Mouse (Mus musculus) megakaryocyte progenitor cell, adult 5-6 weeks (primary cell): ENCODE results near the gene Msi1. TPM values are rescaled to one million over a fixed set of nuclear protein-coding genes. Genes with fewer than 3 reads are reported as not detected.

Experiments used
- ATAC-seq: replicated peaks from 2 replicates; pipeline ENCODE4 v1.8.0; 2016; ENCODE audit warnings: mild to moderate bottlenecking, moderate TSS enrichment, inconsistent platforms; ENCODE audit not compliant: poor library complexity
- total RNA-seq, 2 experiments: library from RNA; stranded (forward) in 1 of 2; stranded (reverse) in 1 of 2; fragments of 157-497, 149-512 nt in 1 of 2; fragments of 200-1000 nt in 1 of 2; gene quantifications; 2 replicates each; pipeline versions ENCODE4 v1.2.3 to v1.2.4; 2015 to 2017

Gene Msi1
- total RNA-seq, 2 experiments from 2014 or later: not detected

GRCm38 (mm10) chr5:115465642-115466420, 36.4 kb downstream of the Msi1 start, which contains the start of gene Pla2g1b:
Pla2g1b (plus strand) TSS chr5:115466262.
- 0 out of 2 replicates have a peak, but pooled peaks have one; percentile 46 for ATAC-seq

GRCm38 (mm10) chr5:115469791-115470190, 40.4 kb downstream of the Msi1 start:
- no peak for ATAC-seq

GRCm38 (mm10) chr5:115470766-115471531, 41.5 kb downstream of the Msi1 start:
- ATAC-seq: peak; percentile 81

- ATAC-seq: no peak
Observed at GRCm38 (mm10) chr5:115473191-115473590, 43.8 kb downstream of the Msi1 start.

GRCm38 (mm10) chr5:115474174-115474828, 44.9 kb downstream of the Msi1 start:
- ATAC-seq: no peak

- ATAC-seq: peak; percentile 72
Observed at GRCm38 (mm10) chr5:115475337-115476106, 46.1 kb downstream of the Msi1 start.

GRCm38 (mm10) chr5:115476107-115476727, 46.8 kb downstream of the Msi1 start:
- ATAC-seq: no peak

- no peak for ATAC-seq
Observed at GRCm38 (mm10) chr5:115479561-115479960, 50.2 kb downstream of the Msi1 start.

- no peak for ATAC-seq
Observed at GRCm38 (mm10) chr5:115480101-115480500, 50.7 kb downstream of the Msi1 start.

GRCm38 (mm10) chr5:115482390-115483265, 53.2 kb downstream of the Msi1 start:
- ATAC-seq: no peak

- no peak for ATAC-seq
Observed at GRCm38 (mm10) chr5:115483385-115483784, 54.0 kb downstream of the Msi1 start.

- ATAC-seq: peak; percentile 96
Observed at GRCm38 (mm10) chr5:115483947-115484920, 54.8 kb downstream of the Msi1 start, which contains the start of gene Sirt4. Sirt4 (minus strand) TSS chr5:115484725.

GRCm38 (mm10) chr5:115484996-115485395, 55.6 kb downstream of the Msi1 start:
- no peak for ATAC-seq

- ATAC-seq: no peak
Observed at GRCm38 (mm10) chr5:115485489-115486205, 56.2 kb downstream of the Msi1 start.

- no peak for ATAC-seq
Observed at GRCm38 (mm10) chr5:115486726-115487125, 57.3 kb downstream of the Msi1 start.

- ATAC-seq: no peak
Observed at GRCm38 (mm10) chr5:115487353-115487752, 58.0 kb downstream of the Msi1 start.

GRCm38 (mm10) chr5:115487942-115488580, 58.7 kb downstream of the Msi1 start:
- ATAC-seq: no peak
